Mouse (Mus musculus) adrenal gland, adult 2 months (tissue): Measurements from ENCODE around the gene Hcfc1. TPM values are rescaled to one million over a fixed set of nuclear protein-coding genes. Genes with fewer than 3 reads are reported as not detected.

ENCODE experiments used
- DNase-seq: peaks from one replicate; pipeline ENCODE4 v3.0.0; 2021
- long read RNA-seq: library from polyadenylated mRNA; stranded (forward); transcript quantifications from one replicate; pipeline ENCODE4 v2.0.0, GENCODE M21; 2021
- polyA plus RNA-seq: library from polyadenylated mRNA; depleted of rRNA; stranded (reverse); fragments of >200 nt; gene quantifications from 2 replicates; pipeline ENCODE4 v1.2.3, GENCODE M21; 2012; rRNA removed
- total RNA-seq, 2 experiments: library from RNA; stranded (reverse); gene quantifications; 2 replicates each; pipeline ENCODE4 v1.2.3; 2021

The Hcfc1 gene
- 10 to 100 TPM; 44.2 to 66.4 TPM for total RNA-seq
- 73.8 and 113 TPM in 2 replicates for polyA plus RNA-seq
- long read RNA-seq, partial matches to known transcripts, result 7 of 8 reads
- long read RNA-seq, other reads (novel, unspliced or antisense), result 0 of 8 reads

GRCm38 (mm10) chrX:73966248-73967176 lies at the start of gene Hcfc1:
Hcfc1 (minus strand) TSS chrX:73966357.
- peak; percentile 93 for DNase-seq

- no peak for DNase-seq
These were observed 48.4 kb upstream of the Hcfc1 start for GRCm38 (mm10) chrX:74014597-74014996.

- no peak for DNase-seq
These were observed 41.9 kb upstream of the Hcfc1 start for GRCm38 (mm10) chrX:74008063-74008462.

- no peak for DNase-seq
These were observed 40.2 kb upstream of the Hcfc1 start for GRCm38 (mm10) chrX:74006401-74006800.

GRCm38 (mm10) chrX:74003644-74004043 lies 37.5 kb upstream of the Hcfc1 start:
- DNase-seq, result no peak

GRCm38 (mm10) chrX:74001024-74001423 lies 34.9 kb upstream of the Hcfc1 start:
- DNase-seq, result no peak

GRCm38 (mm10) chrX:73998911-73999869 lies 33.0 kb upstream of the Hcfc1 start:
- DNase-seq, result peak; percentile 68

- no peak for DNase-seq
These were observed 11.6 kb upstream of the Hcfc1 start for GRCm38 (mm10) chrX:73977783-73978182.

GRCm38 (mm10) chrX:73976283-73976682 lies 10.1 kb upstream of the Hcfc1 start:
- no peak for DNase-seq

- DNase-seq, result no peak
These were observed 6.6 kb upstream of the Hcfc1 start for GRCm38 (mm10) chrX:73972774-73973173.

GRCm38 (mm10) chrX:73970781-73971180 lies 4.6 kb upstream of the Hcfc1 start:
- no peak for DNase-seq

GRCm38 (mm10) chrX:73969729-73970128 lies 3.6 kb upstream of the Hcfc1 start:
- no peak for DNase-seq

GRCm38 (mm10) chrX:73969167-73969566 lies 3.0 kb upstream of the Hcfc1 start:
- no peak for DNase-seq

- DNase-seq, result peak; percentile 91
These were observed 1.3 kb upstream of the Hcfc1 start for GRCm38 (mm10) chrX:73967177-73968075.

GRCm38 (mm10) chrX:73965307-73965706 lies 850 bp downstream of the Hcfc1 start:
- DNase-seq, result peak; percentile 64

GRCm38 (mm10) chrX:73964363-73964762 lies 1.8 kb downstream of the Hcfc1 start:
- DNase-seq, result peak; percentile 25

GRCm38 (mm10) chrX:73954988-73955387 lies 11.2 kb downstream of the Hcfc1 start:
- no peak for DNase-seq

- DNase-seq, result no peak
These were observed 13.6 kb downstream of the Hcfc1 start for GRCm38 (mm10) chrX:73952603-73953002.

GRCm38 (mm10) chrX:73949341-73949740 lies 16.8 kb downstream of the Hcfc1 start:
- DNase-seq, result no peak

- DNase-seq, result peak; percentile 41
These were observed 17.5 kb downstream of the Hcfc1 start for GRCm38 (mm10) chrX:73948647-73949046.

- DNase-seq, result no peak
These were observed 19.3 kb downstream of the Hcfc1 start for GRCm38 (mm10) chrX:73946896-73947295.
